Mouse (Mus musculus) CH12.LX (cell line): ENCODE data around the gene Tm7sf2. TPM values are rescaled to one million over a fixed set of nuclear protein-coding genes. Genes with fewer than 3 reads are reported as not detected.

ENCODE experiments used
- DNase-seq: peaks from one replicate; pipeline ENCODE4 v3.0.0-alpha.2; 2013; ENCODE audit errors: extremely low read depth
- H3K27ac ChIP-seq: 2 replicates; pipeline ENCODE4 v1.5.1; 2012; ENCODE audit warnings: low read depth, mild to moderate bottlenecking, control low read depth, moderate library complexity; ENCODE audit not compliant: insufficient read depth
- H3K27me3 ChIP-seq: replicated peaks from 2 replicates; pipeline ENCODE3; 2012; ENCODE audit warnings: inconsistent platforms
- H3K36me3 ChIP-seq, 2 experiments: replicated peaks in 1 of 2; 2 replicates each; pipeline versions ENCODE3 to v1.6.1; 2012; ENCODE audit warnings: inconsistent platforms in 1 of 2, low read length in 1 of 2, mild to moderate bottlenecking in 1 of 2, mixed read lengths in 1 of 2, moderate library complexity in 1 of 2; ENCODE audit not compliant: control insufficient read depth in 1 of 2, insufficient read depth in 1 of 2
- H3K4me1 ChIP-seq, 2 experiments: 2 replicates each; pipeline ENCODE4 v1.6.1; 2012; ENCODE audit warnings: inconsistent platforms in 1 of 2, moderate library complexity in 1 of 2; ENCODE audit not compliant: insufficient read depth in 2 of 2, control insufficient read depth in 1 of 2
- H3K4me2 ChIP-seq: 2 replicates; pipeline ENCODE4 v1.6.1; 2012; ENCODE audit warnings: low read depth, mild to moderate bottlenecking, control low read depth; ENCODE audit not compliant: poor library complexity, insufficient read depth, severe bottlenecking
- H3K4me3 ChIP-seq, 3 experiments: fragments of 150-350 bp in 1 of 3; sonication (generic) in 1 of 3; replicated peaks in 1 of 3; 2 replicates each; pipeline versions ENCODE3 to v1.5.1; 2011 to 2012; ENCODE audit warnings: low read depth in 2 of 3, low read length in 2 of 3, mild to moderate bottlenecking in 2 of 3, moderate library complexity in 2 of 3, control low read depth in 1 of 3, improper control_type of control experiment in 1 of 3, inconsistent platforms in 1 of 3, mixed read lengths in 1 of 3; ENCODE audit not compliant: poor library complexity in 1 of 3
- H3K79me2 ChIP-seq: replicated peaks from 2 replicates; pipeline ENCODE4 v1.6.1; 2012; ENCODE audit warnings: mild to moderate bottlenecking, moderate library complexity; ENCODE audit not compliant: control insufficient read depth, poor library complexity, insufficient read depth, severe bottlenecking; ENCODE audit errors: extremely low read depth
- H3K9ac ChIP-seq: 2 replicates; pipeline ENCODE4 v1.6.1; 2012; ENCODE audit warnings: low read depth, mild to moderate bottlenecking, control low read depth, moderate library complexity; ENCODE audit not compliant: insufficient read depth
- H3K9me3 ChIP-seq: replicated peaks from 2 replicates; pipeline ENCODE3; 2012; ENCODE audit warnings: low read length, inconsistent platforms, mixed read lengths
- CHD1 ChIP-seq: IDR thresholded peaks from 2 replicates; pipeline ENCODE4 v1.6.1; 2012; ENCODE audit warnings: low read depth, low read length, improper control_type of control experiment, inconsistent platforms
- CHD2 ChIP-seq: IDR thresholded peaks from 2 replicates; pipeline ENCODE4 v1.6.1; 2011; ENCODE audit warnings: low read length, improper control_type of control experiment
- CTCF ChIP-seq, 2 experiments: IDR thresholded peaks in 1 of 2; conservative IDR thresholded peaks in 1 of 2; 2 replicates each; pipeline ENCODE4 v1.5.1; 2011 to 2012; ENCODE audit warnings: low read depth in 2 of 2, low read length in 2 of 2, improper control_type of control experiment in 1 of 2, inconsistent platforms in 1 of 2, mild to moderate bottlenecking in 1 of 2, moderate library complexity in 1 of 2
- ELF1 ChIP-seq: IDR thresholded peaks from 2 replicates; pipeline ENCODE4 v1.6.1; 2014; ENCODE audit warnings: low read depth, mild to moderate bottlenecking, inconsistent platforms, low read length, improper control_type of control experiment
- GABPA ChIP-seq: IDR thresholded peaks from 2 replicates; pipeline ENCODE4 v1.6.1; 2012; ENCODE audit warnings: low read depth, low read length, improper control_type of control experiment, inconsistent platforms; ENCODE audit not compliant: insufficient replicate concordance
- IRF4 ChIP-seq: IDR thresholded peaks from 2 replicates; pipeline ENCODE4 v1.6.1; 2014; ENCODE audit warnings: low read depth, mild to moderate bottlenecking, inconsistent platforms, low read length, improper control_type of control experiment
- JUND ChIP-seq: conservative IDR thresholded peaks from 2 replicates; pipeline ENCODE4 v1.6.1; 2011; ENCODE audit warnings: low read depth, low read length, improper control_type of control experiment
- KAT2A ChIP-seq: IDR thresholded peaks from 2 replicates; pipeline ENCODE4 v1.6.1; 2012; ENCODE audit warnings: low read length, improper control_type of control experiment, inconsistent platforms; ENCODE audit not compliant: insufficient replicate concordance
- MAX ChIP-seq: IDR thresholded peaks from 2 replicates; pipeline ENCODE4 v1.6.1; 2011; ENCODE audit warnings: low read length, improper control_type of control experiment
- MAZ ChIP-seq: IDR thresholded peaks from 2 replicates; pipeline ENCODE4 v1.6.1; 2012; ENCODE audit warnings: low read depth, mild to moderate bottlenecking, inconsistent platforms, low read length, improper control_type of control experiment, moderate library complexity
- MEF2A ChIP-seq: IDR thresholded peaks from 2 replicates; pipeline ENCODE4 v1.6.1; 2014; ENCODE audit warnings: low read depth, mild to moderate bottlenecking, inconsistent platforms, low read length, improper control_type of control experiment, borderline replicate concordance
- MYC ChIP-seq: IDR thresholded peaks from 2 replicates; pipeline ENCODE4 v1.6.1; 2011; ENCODE audit warnings: low read depth, mild to moderate bottlenecking, improper control_type of control experiment, low read length
- NRF1 ChIP-seq: IDR thresholded peaks from 2 replicates; pipeline ENCODE4 v1.6.1; 2014; ENCODE audit warnings: low read depth, mild to moderate bottlenecking, inconsistent platforms, low read length, improper control_type of control experiment, moderate library complexity
- POLR2AphosphoS2 ChIP-seq: IDR thresholded peaks from 2 replicates; pipeline ENCODE4 v1.6.1; 2011; ENCODE audit warnings: low read depth, low read length, improper control_type of control experiment
- RAD21 ChIP-seq: IDR thresholded peaks from 2 replicates; pipeline ENCODE4 v1.6.1; 2011; ENCODE audit warnings: low read depth, mild to moderate bottlenecking, low read length, improper control_type of control experiment, moderate library complexity
- RCOR1 ChIP-seq: conservative IDR thresholded peaks from 2 replicates; pipeline ENCODE4 v1.6.1; 2012; ENCODE audit warnings: low read depth, mild to moderate bottlenecking, inconsistent platforms, low read length, improper control_type of control experiment
- SIN3A ChIP-seq: IDR thresholded peaks from 2 replicates; pipeline ENCODE4 v1.6.1; 2012; ENCODE audit warnings: low read length, improper control_type of control experiment, inconsistent platforms
- SMC3 ChIP-seq: IDR thresholded peaks from 2 replicates; pipeline ENCODE4 v1.6.1; 2011; ENCODE audit warnings: low read depth, low read length, improper control_type of control experiment
- TBP ChIP-seq: conservative IDR thresholded peaks from 2 replicates; pipeline ENCODE4 v1.6.1; 2011; ENCODE audit warnings: low read depth, low read length, improper control_type of control experiment
- TCF12 ChIP-seq: IDR thresholded peaks from 2 replicates; pipeline ENCODE4 v1.6.1; 2014; ENCODE audit warnings: low read depth, mild to moderate bottlenecking, inconsistent platforms, low read length, improper control_type of control experiment
- USF1 ChIP-seq: IDR thresholded peaks from 2 replicates; pipeline ENCODE4 v1.6.1; 2014; ENCODE audit warnings: low read depth, mild to moderate bottlenecking, inconsistent platforms, low read length, improper control_type of control experiment
- ZC3H11A ChIP-seq: IDR thresholded peaks from 2 replicates; pipeline ENCODE4 v1.6.1; 2012; ENCODE audit warnings: low read depth, mild to moderate bottlenecking, inconsistent platforms, low read length, improper control_type of control experiment
- ZMIZ1 ChIP-seq: IDR thresholded peaks from 2 replicates; pipeline ENCODE4 v1.6.1; 2012; ENCODE audit warnings: low read depth, mild to moderate bottlenecking, inconsistent platforms, low read length, improper control_type of control experiment
- dilution Hi-C: fragments of 300-500 bp; cut with MboI; formaldehyde crosslinking; loops from 2 replicates; pipeline ENCODE4 v1.14.3; 2020; ENCODE audit warnings: low sequenced_read_pairs; ENCODE audit not compliant: extremely low pct_unique_long_range_greater_than_20kb, extremely low pct_ligation_motif_present
- in situ Hi-C: fragments of 300-500 bp; cut with MboI; formaldehyde crosslinking; loops from 3 replicates; pipeline ENCODE4 v1.14.3; 2019; ENCODE audit warnings: low sequenced_read_pairs, low pct_ligation_motif_present, low pct_unique_long_range_greater_than_20kb, mixed read lengths
- polyA plus RNA-seq: library from polyadenylated mRNA; unstranded; fragments of >175 nt; gene quantifications from 2 replicates; pipeline ENCODE4 v1.2.1, GENCODE M21; 2012; ENCODE audit warnings: low read depth; ENCODE audit not compliant: insufficient read length
- total RNA-seq, 2 experiments: library from RNA; depleted of rRNA; stranded (reverse); fragments of 300-350 nt in 1 of 2; fragments of >200 nt in 1 of 2; gene quantifications; 2 replicates each; pipeline ENCODE4 v1.2.3; 2012 to 2014

Gene Tm7sf2
- total and polyA plus RNA-seq, 3 experiments: 10.8 to 15.1 (median 11.7) TPM

GRCm38 (mm10) chr19:6035966-6036585, 32.1 kb downstream of the Tm7sf2 start:
- no peaks in the 10 kb centered on the region for H3K36me3 ChIP-seq
- no peak overlapping the region for H3K27ac ChIP-seq
- no peaks in the 10 kb centered on the region for H3K9me3 ChIP-seq
- peaks cover 0 to 3% of the 10 kb centered on the region in 2 experiments; a peak in 1 of 4 replicates for H3K4me1 ChIP-seq
- H3K4me3 ChIP-seq: no peak overlapping the region
- TF ChIP-seq NRF1 (no peak), CHD1 (no peak), TBP (no peak), TCF12 (no peak), SIN3A (no peak), ZC3H11A (no peak), ELF1 (no peak), IRF4 (no peak), POLR2AphosphoS2 (no peak), SMC3 (no peak), MYC (no peak), MAZ (no peak), MAX (no peak), RCOR1 (no peak), RAD21 (no peak), ZMIZ1 (no peak), CHD2 (no peak), MEF2A (no peak), USF1 (no peak)
- in situ Hi-C loops (no loop called here), dilution Hi-C loops (no loop called here)
- no peaks in the 10 kb centered on the region for H3K27me3 ChIP-seq
- no peak overlapping the region for H3K9ac ChIP-seq
- H3K79me2 ChIP-seq: no peaks in the 10 kb centered on the region
- H3K4me2 ChIP-seq: no peak overlapping the region
- DNase-seq: no peak

GRCm38 (mm10) chr19:6030520-6031280, 37.5 kb downstream of the Tm7sf2 start:
- no peak for DNase-seq
- no peak overlapping the region for H3K9ac ChIP-seq
- no peaks in the 10 kb centered on the region for H3K9me3 ChIP-seq
- no peak for TF ChIP-seq KAT2A
- no peak for TF ChIP-seq CTCF (conservative IDR thresholded peaks at IDR 0.05 in 1 of 2, IDR thresholded peaks at IDR 0.05 in 1 of 2; ENCODE audit: low read depth in 2 of 2, low read length in 2 of 2)
- no peak for TF ChIP-seq JUND
- TF ChIP-seq GABPA: no peak
- dilution Hi-C loops (no loop called here), in situ Hi-C loops (no loop called here)
- H3K4me2 ChIP-seq: no peak overlapping the region
- H3K79me2 ChIP-seq: no peaks in the 10 kb centered on the region
- H3K27ac ChIP-seq: no peak overlapping the region
- no peak overlapping the region for H3K4me3 ChIP-seq
- peaks cover 3% of the 10 kb centered on the region for H3K27me3 ChIP-seq
- H3K36me3 ChIP-seq: no peaks in the 10 kb centered on the region
- H3K4me1 ChIP-seq: no peaks in the 10 kb centered on the region
